Mouse (Mus musculus): ENCODE measurements around the gene Pou2f1.

Pou2f1 gene

DNA sequence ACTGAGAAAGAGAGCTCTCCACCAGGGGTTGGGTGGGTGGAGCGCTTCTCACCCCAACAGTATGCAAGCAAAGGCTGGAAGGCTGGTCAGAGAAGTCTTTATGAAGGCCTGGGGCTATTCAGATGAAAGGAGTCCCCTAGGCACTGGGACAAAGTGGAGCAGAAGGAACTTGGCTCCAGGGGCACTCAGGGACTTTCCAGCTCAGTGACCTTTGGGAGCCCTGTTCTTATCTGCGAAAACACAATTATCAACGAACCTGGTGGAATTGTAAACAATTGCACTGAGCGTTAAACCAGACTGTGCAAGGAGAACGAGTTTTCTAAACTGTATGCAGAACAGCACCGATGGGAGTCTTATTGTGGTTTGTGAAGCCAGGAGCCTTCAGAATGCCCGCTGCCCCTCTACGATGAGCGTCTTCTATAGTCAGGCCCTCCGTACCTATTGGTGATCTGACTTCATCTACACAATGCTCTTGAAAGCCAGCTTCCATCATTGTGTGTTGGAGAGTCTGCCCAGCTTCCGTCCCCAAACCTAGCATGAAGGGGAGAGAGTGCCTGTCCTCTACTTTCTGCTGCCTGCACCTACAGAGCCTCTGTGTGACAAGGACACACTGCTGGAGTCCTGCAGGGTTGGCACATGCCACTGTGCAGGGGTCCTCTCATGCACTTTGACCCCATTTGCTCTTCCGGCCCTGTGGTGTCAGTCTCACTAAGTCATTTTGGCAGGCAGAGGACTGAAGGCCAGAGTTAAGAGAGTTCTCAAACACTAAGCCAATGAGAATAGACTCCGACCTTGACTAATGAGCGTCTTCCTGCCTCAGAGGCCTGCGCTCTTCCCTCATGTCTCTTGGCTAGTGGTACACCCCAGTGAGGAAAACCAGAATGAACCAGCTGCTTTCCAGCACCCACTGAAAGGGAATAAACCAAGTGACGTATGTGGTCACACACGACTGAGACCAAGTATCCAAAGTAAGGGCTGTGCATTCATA lies 152.7 kb downstream of the Pou2f1 start:
- DNase-seq (ENCODE audit: extremely low read depth, insufficient read length, low spot score), result no peak

DNA sequence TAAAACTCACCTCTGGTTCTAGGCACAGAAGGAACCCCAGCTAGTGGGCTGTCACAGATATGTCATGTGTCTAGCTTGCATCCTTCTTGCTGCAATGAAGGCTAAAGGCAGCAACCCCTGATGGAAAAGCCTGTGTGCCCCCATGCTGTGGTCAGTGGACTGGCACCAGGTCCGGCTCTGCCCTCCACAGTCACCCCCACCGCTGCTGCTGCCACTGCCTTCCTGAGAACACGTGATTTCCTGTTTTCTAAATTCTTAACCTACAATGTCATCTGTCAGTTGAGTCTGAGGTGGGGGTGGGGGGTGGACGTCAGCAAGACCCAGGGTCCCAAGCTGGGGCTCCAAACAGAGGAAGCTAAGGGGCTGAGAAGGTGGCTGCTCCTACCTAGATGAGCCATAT lies 153.6 kb downstream of the Pou2f1 start:
- DNase-seq (ENCODE audit: extremely low read depth, insufficient read length, low spot score), result no peak

DNA sequence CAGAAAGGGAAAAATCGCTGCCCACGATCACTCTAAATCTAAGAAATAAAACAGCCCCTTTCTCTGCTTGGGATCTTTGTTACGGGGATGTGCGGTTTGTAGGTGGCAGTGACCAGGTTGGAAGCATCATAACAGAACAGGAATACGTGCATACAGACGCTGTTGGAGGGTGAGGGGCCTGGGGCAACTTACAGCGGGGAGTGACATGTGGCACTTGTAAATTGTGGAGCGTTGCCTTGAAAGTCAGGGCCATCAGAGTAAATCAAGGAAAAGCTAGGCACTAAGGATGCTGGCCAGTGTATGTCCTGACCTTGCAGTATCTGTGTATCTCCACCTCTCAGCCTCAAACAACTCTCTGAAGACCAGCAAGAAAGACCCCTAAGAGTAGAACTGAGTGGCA lies 154.1 kb downstream of the Pou2f1 start:
- no peak for DNase-seq (ENCODE audit: extremely low read depth, insufficient read length, low spot score)

DNA sequence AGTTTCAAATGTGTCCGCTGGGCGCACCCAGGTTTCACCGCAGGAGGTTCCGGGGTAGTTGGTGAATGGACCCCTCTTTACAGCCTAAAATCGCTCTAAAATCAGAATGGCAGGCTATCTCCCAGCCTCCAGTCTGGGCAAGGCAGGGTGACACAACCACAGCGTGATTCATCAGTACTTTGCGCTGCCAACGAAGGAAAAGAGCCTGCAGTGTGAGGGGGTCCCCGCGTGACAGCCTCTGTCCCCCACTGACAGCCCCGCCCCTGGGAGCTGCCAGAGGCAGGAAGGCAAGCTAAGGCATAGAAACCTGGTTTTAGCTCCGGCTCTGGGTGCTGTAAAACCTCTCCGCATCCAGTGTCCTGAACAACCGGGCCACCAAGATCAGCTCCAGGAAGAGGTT lies 157.1 kb downstream of the Pou2f1 start:
- no peak for DNase-seq (ENCODE audit: extremely low read depth, insufficient read length, low spot score)

DNA sequence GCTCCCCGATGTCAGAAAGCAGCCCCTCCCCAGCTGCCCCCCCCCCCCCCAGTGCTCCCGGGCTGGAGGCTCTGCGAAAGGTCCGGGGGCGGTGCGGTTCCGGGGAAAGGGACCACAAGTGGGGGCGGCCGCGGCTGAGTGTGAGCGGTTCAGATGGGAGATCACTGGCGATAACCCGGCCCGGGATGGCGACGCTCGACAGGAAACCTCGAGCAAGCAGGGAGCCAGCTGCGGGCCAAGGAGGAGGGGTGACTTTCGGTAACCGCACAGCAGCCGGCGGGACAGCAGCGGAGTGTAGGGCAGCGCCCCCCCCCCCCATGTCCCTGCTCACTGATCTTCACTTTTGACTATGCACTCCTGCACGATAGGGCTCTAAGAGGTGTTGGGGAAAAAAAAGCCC lies 157.5 kb downstream of the Pou2f1 start:
- no peak for DNase-seq (ENCODE audit: extremely low read depth, insufficient read length, low spot score)

DNA sequence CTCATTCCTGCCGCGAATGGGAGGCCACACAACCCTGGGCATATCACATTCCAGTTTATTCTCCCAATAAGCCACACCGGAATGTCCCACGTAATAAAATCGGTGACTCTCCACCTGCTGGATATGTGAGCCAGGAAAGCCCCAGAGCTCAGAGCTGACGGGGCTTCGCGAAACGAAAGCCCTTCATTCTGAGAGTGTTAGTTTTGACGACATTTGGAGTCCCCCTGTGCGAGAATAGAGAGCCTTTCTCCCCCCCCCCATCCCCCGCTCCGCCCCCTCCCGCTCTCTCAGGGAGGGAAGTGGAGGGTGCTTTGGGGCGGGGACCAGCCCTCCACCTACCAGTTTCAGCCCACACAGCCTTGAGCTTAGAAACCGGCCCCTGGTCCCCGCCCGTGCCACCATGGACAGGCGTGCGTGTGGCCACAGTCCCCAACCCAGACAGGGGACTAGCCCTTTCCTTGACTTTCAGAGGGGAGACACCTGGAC lies 158.0 kb downstream of the Pou2f1 start:
- no peak for DNase-seq (ENCODE audit: extremely low read depth, insufficient read length, low spot score)

DNA sequence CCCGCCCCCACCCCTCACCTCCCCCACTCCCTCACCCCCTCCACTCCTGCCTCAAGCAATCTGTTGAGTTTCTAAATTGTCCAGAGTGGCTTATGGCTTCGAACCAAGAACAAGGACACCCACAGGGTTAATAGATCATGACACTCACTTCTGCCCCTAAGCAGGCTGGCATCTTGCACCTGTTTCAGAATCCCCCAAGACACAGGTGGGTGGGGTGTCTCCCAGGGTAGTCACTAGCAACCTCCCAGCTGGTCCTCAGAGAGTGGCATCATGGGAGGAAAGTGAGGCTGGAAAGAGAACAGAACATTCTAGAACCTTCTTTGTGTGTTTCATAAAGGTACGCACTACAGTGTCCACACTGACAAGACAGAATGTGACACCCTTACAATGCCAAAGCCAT lies 158.9 kb downstream of the Pou2f1 start:
- no peak for DNase-seq (ENCODE audit: extremely low read depth, insufficient read length, low spot score)

DNA sequence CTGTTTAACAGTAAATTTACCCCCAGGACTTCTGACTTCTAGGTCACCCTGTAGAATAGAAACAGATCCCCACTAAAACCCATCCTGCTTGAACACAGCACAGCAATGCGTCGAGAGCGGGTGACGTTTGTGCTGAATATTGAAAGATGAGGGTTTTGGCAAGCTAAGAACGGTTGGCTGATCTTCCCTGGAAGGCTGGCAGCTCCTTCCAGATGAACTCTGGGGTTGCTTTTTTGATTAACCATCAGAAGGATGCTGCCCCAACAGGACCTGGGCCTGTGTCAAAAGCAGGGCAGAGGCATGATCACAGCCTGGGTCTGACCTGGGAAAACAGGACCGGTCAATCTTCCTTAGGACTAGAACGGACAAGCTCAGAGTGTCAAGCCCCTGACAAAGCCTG lies 160.3 kb downstream of the Pou2f1 start:
- DNase-seq (ENCODE audit: extremely low read depth, insufficient read length, low spot score), result no peak

DNA sequence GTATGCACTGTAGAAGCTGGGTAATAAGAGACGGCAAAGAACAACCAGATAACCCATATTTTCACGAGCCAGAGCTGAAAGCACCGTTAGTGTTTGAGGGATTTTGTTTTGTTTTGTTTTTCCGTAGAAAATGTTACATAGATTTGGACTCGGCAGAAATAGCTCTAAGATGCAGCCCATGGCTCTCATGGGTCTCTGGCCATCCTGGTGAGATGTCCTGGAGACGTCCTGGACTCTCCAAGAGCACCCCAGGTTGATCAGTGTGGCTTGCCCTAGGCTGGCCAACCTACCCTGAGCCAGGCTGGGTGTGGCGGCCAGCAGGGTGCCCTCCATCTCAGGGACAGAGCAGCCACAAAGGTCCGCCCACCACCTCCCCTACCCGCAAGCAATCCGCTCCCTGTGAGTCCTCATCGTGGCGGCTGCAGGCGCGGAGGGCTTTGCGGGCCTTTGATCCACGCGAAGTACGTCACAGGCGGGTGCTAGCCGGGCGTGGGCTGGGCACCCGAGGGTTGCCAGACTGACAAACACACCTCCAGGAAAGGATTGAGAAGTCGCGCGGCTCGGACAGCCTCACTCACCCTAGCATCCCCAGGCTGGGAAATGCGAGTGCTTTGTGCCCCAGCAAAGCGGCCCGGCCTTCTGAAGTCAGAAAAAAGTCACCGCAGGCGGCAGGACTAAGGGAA lies 161.8 kb downstream of the Pou2f1 start:
- DNase-seq (ENCODE audit: extremely low read depth, insufficient read length, low spot score), result no peak

DNA sequence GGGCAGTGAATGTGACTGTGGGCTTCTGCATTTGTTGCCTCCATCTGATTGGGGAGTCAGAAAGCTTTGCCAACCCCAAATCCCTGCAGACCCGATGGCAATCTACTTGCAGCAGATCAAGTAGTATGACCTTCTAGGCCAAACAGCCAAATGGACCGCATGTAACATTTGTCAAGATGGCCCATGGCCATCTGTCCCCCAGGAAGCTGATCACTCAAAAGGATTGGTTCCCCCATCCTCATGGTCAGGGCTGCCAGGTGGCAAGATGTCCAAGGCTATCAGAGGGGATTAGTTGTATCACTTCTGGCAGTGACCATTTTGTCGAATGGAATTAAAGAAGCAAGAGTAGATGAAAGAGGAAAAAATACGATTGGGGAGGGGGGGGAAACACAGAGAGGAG lies 163.3 kb downstream of the Pou2f1 start:
- no peak for DNase-seq (ENCODE audit: extremely low read depth, insufficient read length, low spot score)

DNA sequence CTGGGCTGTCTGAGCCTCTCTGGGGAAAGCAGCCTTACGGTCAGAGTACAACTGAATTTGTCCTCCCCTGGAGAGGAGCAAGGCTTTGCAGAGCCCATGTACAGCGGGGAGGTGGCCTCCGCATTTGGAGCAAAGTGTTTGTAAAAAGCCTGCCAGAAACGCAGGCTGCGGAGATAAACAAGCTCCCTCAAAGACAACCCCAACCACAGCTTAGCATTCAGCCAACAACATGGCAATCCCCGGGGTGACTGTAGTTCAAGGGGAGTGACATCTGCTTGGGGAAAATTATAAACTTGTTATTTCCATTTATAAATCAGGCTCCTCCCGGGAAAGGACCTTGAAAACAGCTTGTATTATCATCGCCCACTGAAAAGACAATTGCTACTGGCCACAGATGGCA lies 164.9 kb downstream of the Pou2f1 start:
- no peak for DNase-seq (ENCODE audit: extremely low read depth, insufficient read length, low spot score)

DNA sequence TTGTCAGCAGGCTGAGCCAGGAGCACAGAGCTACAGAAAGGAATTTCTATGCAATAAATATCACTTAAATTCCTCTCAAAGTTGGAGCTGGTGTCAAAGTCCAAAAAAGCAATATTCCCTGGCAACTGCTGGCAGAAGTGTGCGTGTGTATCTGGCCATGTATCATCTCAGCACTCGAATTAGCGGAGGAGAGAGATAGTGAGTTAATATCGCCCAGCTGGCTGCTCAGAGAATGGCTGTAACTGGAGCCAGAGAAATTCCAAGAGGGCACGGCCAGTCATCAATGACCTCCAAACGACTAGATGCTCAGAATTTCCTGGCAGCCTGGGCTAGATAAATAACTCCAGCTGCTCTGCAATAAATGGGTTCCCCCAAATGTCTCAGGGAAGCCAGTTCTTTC lies 166.0 kb downstream of the Pou2f1 start:
- no peak for DNase-seq (ENCODE audit: extremely low read depth, insufficient read length, low spot score)

DNA sequence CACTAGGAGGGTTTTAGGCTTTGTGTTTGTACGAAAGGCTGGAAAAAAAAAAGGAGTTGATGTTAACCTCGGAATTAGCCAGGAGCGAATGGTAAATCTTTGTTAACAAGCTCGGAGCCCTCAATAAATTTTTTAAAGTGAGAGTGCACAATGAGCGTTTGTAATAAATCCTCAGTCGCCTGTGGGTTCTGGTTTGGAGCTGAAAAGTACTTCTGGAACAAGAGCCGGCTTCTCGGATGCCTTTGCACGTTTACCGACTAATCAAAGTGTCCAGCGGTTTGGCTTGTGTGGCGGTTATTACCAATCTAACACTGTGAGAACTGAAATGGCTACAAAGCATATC lies 167.9 kb downstream of the Pou2f1 start:
- no peak for DNase-seq (ENCODE audit: extremely low read depth, insufficient read length, low spot score)

DNA sequence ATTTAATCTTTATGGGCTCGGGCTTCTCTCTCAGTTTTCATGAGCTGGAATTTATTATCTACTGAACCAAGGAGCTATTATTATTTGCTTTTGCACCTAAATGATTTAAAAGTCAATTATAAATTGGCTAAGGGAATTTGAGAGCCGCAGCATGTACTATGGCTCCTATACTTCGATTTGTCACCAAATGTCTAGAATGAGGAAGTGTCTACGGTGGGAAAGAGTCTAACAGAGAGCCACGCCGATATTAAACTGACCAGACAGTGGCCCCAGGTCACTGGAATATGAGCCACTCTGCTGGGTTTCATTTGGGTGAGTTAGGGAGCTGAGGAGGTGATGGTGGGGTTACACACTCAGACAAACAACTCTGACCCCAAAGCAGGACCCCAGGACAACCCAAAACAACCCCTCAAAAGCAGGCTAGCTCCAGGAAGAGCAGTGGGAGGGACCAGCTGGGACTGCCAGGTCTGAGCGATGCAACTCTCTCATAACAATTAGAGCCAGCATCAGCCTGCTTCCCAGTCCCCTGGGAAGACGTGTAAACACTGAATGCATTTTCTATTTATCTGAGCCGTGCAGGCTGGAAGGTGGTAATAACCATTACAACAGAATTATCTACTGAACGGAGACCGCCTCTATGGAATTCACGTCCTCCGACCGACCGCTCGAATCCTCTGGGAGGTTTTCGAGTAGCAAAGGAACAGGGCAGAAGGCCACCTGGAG lies 168.4 kb downstream of the Pou2f1 start:
- DNase-seq (ENCODE audit: extremely low read depth, insufficient read length, low spot score), result no peak

DNA sequence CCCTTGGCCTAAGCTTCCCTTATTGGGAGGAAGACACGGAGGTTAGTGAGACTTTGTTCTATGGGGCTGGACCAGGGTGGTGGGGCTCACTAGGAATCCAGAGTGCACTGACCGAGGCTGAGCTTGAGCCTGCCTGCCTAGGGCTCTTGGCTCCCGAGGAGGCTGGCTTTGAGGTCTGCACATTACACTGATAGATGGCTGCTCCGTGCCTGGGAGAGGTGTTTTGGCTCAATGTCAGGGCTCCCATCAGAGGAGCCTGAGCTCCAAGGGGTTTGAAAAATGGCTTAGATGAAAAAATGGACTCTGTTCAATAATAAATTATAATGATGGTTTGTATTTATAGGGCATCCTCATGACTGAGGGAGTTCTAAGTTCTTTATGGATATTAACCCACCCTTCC lies 169.2 kb downstream of the Pou2f1 start:
- no peak for DNase-seq (ENCODE audit: extremely low read depth, insufficient read length, low spot score)

DNA sequence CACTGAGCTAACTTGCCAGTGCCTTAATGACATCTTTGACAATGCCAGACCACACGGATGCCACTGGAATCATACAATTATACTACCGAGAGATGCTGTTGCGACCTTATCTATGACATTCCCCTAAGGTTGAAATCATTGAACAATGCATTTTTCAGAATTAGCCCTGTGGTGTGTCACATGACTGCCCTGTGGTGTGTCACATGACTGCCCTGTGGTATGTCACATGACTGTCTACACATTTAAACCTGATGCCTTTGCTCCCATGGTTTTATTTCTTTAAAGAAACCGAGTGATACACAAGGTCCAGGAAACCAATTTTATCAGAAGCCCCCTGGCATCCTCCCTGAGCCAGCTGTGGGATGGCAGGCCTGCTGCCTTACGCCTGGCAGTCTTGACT lies 172.6 kb downstream of the Pou2f1 start:
- no peak for DNase-seq (ENCODE audit: extremely low read depth, insufficient read length, low spot score)

DNA sequence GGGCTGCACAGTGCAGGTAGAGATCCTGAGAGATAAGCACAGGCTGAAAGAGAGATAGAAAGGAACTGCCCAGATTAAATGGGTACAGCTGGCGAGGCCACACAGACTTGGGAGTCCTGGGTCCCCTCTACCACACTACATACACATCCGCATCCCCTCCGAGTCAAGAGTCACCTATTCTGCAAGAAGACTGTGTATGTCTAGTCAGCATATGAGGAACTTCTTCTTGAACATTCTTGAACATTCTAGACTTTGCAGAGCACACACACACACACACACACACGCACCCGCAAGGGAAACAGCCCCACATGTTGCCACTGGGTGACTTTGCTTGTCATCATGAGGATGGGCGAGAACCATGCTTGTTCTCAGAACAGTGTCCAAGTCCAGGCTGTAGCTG lies 173.9 kb downstream of the Pou2f1 start:
- no peak for DNase-seq (ENCODE audit: extremely low read depth, insufficient read length, low spot score)

DNA sequence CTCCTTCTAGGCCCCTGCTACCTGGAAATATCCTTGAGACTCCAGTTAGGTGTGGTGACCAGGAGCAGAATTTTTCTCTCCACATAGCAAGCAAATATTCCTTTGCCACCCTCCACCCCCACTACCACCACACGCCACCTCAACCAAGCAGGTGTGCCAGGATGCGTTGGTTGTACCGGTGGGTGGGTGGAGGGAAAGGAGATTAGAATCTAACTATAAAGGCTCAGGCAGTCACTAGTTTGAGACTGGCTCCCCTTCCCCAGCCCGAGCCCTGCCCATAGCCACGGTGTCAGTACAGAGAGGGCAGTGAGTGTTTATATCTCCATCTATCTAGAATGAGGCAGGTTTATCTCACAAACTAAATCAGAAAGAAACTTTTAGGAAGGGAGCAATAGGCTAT lies 174.3 kb downstream of the Pou2f1 start:
- no peak for DNase-seq (ENCODE audit: extremely low read depth, insufficient read length, low spot score)

DNA sequence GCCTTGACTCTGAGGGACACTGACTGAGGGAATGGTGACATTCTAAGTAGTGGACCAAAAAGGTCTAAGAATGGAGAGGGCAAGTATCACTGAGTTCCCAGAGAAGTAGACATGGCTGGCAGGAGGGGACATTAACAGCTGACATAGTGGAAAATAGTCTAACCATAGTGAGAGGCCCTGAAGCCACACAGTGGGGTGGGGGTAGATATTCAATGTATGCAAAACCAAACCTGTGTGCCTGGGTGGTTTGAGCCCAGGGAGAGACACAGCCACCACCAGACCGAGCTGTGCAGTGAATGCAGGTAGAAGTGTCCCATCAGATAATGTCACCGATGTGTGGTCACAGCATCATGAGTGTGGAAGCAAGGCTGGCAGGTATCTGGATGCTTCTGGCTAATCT lies 180.4 kb downstream of the Pou2f1 start:
- DNase-seq (ENCODE audit: extremely low read depth, insufficient read length, low spot score), result no peak

DNA sequence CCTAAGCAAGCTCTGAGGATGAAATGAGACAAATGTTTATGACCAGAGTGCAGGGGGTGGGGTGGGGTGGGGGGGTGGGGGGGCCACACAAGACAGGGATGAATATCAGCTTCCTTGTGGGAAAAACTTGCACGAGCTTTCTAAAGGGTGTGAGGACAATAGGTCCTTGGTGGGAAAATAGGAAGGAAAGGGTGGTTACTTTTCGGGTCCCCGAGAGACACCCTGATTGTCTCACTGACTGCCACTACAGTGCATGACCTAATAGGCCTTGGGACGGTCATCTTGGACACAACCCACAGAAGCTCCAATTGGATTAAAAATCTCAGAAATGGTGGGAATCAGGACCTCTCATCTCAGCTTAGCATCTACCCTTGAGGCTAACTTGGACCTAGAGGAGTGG lies 183.3 kb downstream of the Pou2f1 start:
- no peak for DNase-seq (ENCODE audit: extremely low read depth, insufficient read length, low spot score)

DNA sequence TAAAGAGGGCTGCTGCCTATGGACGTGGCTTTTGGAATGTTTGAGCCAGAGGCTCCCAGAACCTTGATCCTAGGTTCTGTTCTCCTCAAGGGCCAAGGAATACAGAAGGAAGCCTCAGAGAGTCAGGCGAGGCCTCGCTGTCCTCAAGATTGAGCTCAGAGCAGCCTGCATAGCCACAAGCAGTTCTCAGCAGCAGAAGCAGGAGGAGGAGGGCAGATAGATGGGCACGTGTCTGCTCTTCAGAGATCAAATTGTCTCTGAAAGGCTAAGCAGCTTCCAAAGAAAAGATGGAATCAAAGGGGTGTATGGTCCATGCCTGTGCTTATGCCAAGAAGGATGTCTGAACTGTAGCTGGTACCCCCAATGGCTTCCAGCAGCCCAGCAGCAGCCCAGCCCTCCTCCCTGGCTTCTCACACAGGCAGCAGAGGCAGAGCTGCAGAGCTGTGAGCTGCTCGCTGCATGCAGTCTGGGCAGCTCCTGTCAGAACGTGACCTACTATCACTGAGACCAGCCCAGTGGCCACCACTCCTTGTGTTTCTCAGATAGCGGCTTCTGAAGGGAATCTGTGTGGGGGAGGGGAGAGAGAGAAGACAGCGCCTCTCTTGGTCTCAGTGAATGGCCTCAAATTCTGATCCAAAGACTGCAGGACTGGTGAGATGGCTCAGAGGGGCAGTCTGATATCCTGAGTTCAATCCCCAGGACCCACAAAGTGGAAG lies 184.2 kb downstream of the Pou2f1 start:
- no peak for DNase-seq (ENCODE audit: extremely low read depth, insufficient read length, low spot score)

All from 3134 (cell line).